Mouse (Mus musculus) stomach, embryonic 16.5 days (tissue): ENCODE measurements around the gene Slc41a2. TPM values are rescaled to one million over a fixed set of nuclear protein-coding genes. Genes with fewer than 3 reads are reported as not detected.

Source experiments
- ATAC-seq: fragments of 200-750 bp; cut with Nextera tagmentation; 2 replicates; pipeline ENCODE4 v1.8.0; 2017; ENCODE audit warnings: moderate number of reproducible peaks, moderate TSS enrichment; ENCODE audit not compliant: insufficient read depth, low FRiP score
- H3K27ac ChIP-seq: fragments of 300-500 bp; sonication (generic); 2 replicates; pipeline ENCODE4 v1.5.1; 2014; ENCODE audit warnings: low read length
- H3K27me3 ChIP-seq: fragments of 300-500 bp; sonication (generic); 2 replicates; pipeline ENCODE4 v1.6.1; 2014; ENCODE audit warnings: low read length, control low read depth, mixed read lengths; ENCODE audit not compliant: control insufficient read depth, insufficient read depth
- H3K36me3 ChIP-seq: fragments of 300-500 bp; sonication (generic); 2 replicates; pipeline ENCODE4 v1.6.1; 2014; ENCODE audit warnings: low read length; ENCODE audit not compliant: control insufficient read depth, insufficient read depth
- H3K4me1 ChIP-seq: fragments of 300-500 bp; sonication (generic); 2 replicates; pipeline ENCODE4 v1.6.1; 2014; ENCODE audit warnings: low read length, control low read depth, mixed read lengths; ENCODE audit not compliant: control insufficient read depth, insufficient read depth
- H3K4me2 ChIP-seq: fragments of 300-500 bp; sonication (generic); 2 replicates; pipeline ENCODE4 v1.6.1; 2014; ENCODE audit warnings: low read depth, low read length, mixed read lengths
- H3K4me3 ChIP-seq: fragments of 300-500 bp; sonication (generic); replicated peaks from 2 replicates; pipeline ENCODE4 v1.5.1; 2014; ENCODE audit warnings: mild to moderate bottlenecking, low read length
- H3K9ac ChIP-seq: fragments of 300-500 bp; sonication (generic); 2 replicates; pipeline ENCODE4 v1.6.1; 2014; ENCODE audit warnings: low read length
- H3K9me3 ChIP-seq: fragments of 300-500 bp; sonication (generic); replicated peaks from 2 replicates; pipeline ENCODE4 v1.6.1; 2016; ENCODE audit warnings: low read length, control low read depth; ENCODE audit not compliant: control insufficient read depth
- WGBS: fragments of 180-500 bp; shearing (Covaris S2); extraction: QIAGEN DNeasy Blood & Tissue Kit; methylation state at CpG from one replicate; pipeline ENCODE4 v1.1.7; 2014; 5-methylcytosine and 5-hydroxymethylcytosine counted together
- polyA plus RNA-seq: library from polyadenylated mRNA; unstranded; fragments of >200 nt; fragmentation: Nextera tagmentation; extraction: Ambion mirVana; gene quantifications from 2 replicates; pipeline ENCODE4 v1.2.1, GENCODE M21; 2015

The Slc41a2 gene
- polyA plus RNA-seq, 1 experiment from 2014 or later, result 1.0 TPM

DNA sequence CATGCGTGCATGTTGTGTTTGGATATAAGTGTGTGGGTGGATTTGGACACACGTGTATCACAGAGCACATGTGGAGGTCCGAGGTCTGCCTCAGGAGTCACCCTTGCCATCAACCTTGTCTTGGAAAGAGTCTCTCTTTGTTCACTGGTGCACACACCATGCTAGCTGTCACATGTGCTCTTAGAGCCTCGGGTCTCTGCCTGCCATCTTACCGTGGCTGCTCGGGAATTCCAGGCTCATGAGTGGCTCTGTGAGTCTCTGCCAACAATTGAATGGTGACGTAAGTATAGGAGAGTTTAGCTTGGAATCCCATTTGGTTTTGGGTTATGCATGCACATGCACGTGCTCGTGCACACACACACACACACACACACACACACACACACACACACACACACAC is 138.4 kb downstream of the Slc41a2 start:
- H3K4me2 ChIP-seq, result no peak overlapping the region
- ATAC-seq, result no peak
- 83% methylated on average over 9 of the region's 9 CpGs for WGBS

DNA sequence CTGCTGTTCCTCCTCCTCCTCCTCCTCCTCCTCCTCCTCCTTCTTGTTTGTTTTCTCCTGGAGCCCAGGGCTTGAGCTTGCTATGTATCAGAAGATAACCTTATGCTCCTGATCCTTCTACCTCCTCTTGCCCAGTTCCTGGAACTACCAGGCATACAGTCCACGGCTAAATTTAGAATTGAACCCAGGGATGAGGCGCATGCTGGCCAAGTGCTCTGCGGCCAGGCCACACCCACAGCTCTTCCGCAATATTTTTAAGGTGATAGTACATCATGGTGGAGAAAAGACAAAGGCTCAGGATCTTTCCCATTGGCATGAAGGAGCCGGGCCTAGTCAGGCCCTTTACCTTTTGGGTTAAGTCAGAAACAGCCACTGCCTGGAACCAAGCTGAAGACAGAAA is 139.0 kb downstream of the Slc41a2 start:
- Histone ChIP-seq H3K27me3 (no peaks in the 10 kb centered on the region), H3K9me3 (no peaks in the 10 kb centered on the region)
- 54% methylated on average over 5 of the region's 5 CpGs for WGBS

More for the DNA sequence above, 138.4 kb downstream of the Slc41a2 start:
- Histone ChIP-seq H3K4me3 (no peak overlapping the region), H3K36me3 (no peaks in the 10 kb centered on the region), H3K27me3 (no peaks in the 10 kb centered on the region), H3K9me3 (no peaks in the 10 kb centered on the region), H3K27ac (no peak overlapping the region), H3K4me1 (no peaks in the 10 kb centered on the region), H3K9ac (no peak overlapping the region)

DNA sequence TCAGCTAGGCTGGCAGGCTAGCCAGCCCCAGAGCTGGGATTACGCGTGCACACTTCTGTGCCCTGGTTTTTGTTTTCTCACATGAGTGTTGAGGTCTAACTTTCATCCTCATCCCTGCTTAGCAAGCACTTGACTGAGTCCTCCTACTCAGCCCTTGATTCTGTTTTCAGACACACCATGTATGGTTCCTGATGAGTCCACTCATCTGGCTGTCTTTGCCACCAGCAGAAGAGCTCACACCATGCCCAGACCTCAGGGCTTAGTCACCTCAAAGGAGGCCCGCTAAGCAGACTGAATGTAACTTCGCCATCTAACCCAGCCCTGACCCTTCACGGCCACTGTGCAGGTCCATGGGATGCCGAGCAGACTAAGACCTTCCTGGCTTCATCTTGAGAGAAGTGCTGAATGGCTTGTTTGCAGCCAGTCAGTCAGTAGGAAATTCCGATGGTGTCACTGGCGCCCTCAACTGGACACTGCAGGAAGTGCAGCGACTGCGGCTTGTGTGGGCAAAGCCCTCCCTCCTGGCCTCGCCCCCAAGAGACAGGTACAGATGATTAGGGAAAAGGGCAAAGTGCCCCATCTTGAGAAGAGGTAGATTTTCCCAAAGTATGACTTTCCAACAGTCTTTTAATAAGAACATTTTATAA is 139.9 kb downstream of the Slc41a2 start:
- Histone ChIP-seq H3K9me3 (no peaks in the 10 kb centered on the region), H3K4me2 (no peak overlapping the region), H3K36me3 (no peaks in the 10 kb centered on the region), H3K9ac (no peak overlapping the region), H3K27me3 (no peaks in the 10 kb centered on the region), H3K4me1 (no peaks in the 10 kb centered on the region), H3K4me3 (no peak overlapping the region), H3K27ac (no peak overlapping the region)
- no peak for ATAC-seq
- 55% methylated on average over 11 of the region's 11 CpGs for WGBS

More for the DNA sequence above, 139.0 kb downstream of the Slc41a2 start:
- ATAC-seq, result no peak
- Histone ChIP-seq H3K4me1 (no peaks in the 10 kb centered on the region), H3K27ac (no peak overlapping the region), H3K4me2 (no peak overlapping the region), H3K36me3 (no peaks in the 10 kb centered on the region), H3K4me3 (no peak overlapping the region), H3K9ac (no peak overlapping the region)

DNA sequence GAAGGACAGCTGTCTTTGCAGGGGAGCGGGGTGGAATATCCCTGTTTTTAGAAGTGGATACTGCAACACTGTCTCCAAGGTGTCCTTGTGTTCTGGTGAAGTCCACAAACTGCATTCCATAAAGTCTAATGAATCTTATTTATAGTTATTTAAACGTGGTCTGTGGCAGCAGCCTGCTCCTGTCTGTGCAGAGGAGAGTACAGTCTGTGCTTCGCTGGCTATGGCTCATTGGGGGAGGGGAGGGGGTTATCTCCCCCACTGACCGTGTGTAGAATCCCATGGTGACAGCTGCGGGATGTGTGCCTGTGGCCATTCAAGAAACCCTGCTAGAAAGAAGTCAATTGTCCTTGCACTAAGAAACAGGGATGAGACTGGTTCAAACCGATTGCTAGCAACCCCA is 145.7 kb downstream of the Slc41a2 start:
- Histone ChIP-seq H3K4me2 (no peak overlapping the region), H3K27ac (no peak overlapping the region), H3K4me1 (no peaks in the 10 kb centered on the region), H3K4me3 (no peak overlapping the region), H3K36me3 (no peaks in the 10 kb centered on the region), H3K9ac (no peak overlapping the region), H3K9me3 (peaks cover 3% of the 10 kb centered on the region; the same call in 1 of the 2 replicates), H3K27me3 (no peaks in the 10 kb centered on the region)
- 63% methylated on average over 6 of the region's 6 CpGs for WGBS
- ATAC-seq, result no peak

DNA sequence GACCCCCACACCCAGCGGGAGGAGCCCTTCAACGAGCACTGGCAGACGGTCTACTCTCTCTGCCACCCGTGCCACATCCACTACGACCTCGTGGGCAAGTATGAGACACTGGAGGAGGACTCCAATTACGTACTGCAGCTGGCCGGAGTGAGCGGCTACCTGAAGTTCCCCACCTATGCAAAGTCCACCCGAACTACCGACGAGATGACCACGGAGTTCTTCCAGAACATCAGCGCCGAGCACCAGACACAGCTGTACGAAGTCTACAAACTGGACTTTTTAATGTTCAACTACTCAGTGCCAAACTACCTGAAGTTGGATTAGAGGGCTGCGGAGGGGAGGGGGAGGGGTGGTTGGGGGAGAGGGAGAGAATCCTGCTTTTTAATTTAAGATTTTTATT is 146.2 kb downstream of the Slc41a2 start:
- no peak overlapping the region for H3K4me3 ChIP-seq
- 96% methylated on average over 17 of the region's 17 CpGs for WGBS
- no peak overlapping the region for H3K9ac ChIP-seq
- no peak overlapping the region for H3K4me2 ChIP-seq
- no peaks in the 10 kb centered on the region for H3K36me3 ChIP-seq
- no peak overlapping the region for H3K27ac ChIP-seq
- H3K9me3 ChIP-seq, result peaks cover 3% of the 10 kb centered on the region; the same call in 1 of the 2 replicates
- no peak for ATAC-seq
- no peaks in the 10 kb centered on the region for H3K27me3 ChIP-seq
- no peaks in the 10 kb centered on the region for H3K4me1 ChIP-seq

DNA sequence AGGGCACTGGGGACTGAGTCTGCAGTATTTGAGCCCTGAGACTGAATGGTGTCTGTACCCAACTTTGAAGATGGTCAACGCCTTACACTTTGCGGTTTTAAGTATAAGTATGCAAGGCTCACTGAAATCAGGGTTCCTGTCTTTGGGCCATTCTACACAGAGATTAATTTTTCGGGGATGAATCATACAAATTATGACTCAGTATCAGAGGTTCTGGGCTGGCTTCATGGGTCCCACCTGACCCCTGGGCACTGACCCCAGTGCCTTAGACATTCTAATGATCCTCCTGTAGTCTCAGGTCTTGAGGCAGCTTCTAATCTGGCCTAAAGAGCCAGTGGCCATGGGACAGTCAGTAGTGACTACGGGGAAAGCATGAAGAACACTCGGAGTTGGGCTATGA is 148.6 kb downstream of the Slc41a2 start:
- no peak overlapping the region for H3K4me2 ChIP-seq
- WGBS, result 94% methylated on average over 5 of the region's 5 CpGs
- no peak for ATAC-seq
- no peaks in the 10 kb centered on the region for H3K36me3 ChIP-seq
- H3K4me1 ChIP-seq, result peaks cover 8% of the 10 kb centered on the region; the same call in 1 of the 2 replicates
- peaks cover 3% of the 10 kb centered on the region; the same call in 1 of the 2 replicates for H3K9me3 ChIP-seq
- no peak overlapping the region for H3K27ac ChIP-seq
- H3K4me3 ChIP-seq, result no peak overlapping the region
- H3K27me3 ChIP-seq, result no peaks in the 10 kb centered on the region
- H3K9ac ChIP-seq, result no peak overlapping the region

DNA sequence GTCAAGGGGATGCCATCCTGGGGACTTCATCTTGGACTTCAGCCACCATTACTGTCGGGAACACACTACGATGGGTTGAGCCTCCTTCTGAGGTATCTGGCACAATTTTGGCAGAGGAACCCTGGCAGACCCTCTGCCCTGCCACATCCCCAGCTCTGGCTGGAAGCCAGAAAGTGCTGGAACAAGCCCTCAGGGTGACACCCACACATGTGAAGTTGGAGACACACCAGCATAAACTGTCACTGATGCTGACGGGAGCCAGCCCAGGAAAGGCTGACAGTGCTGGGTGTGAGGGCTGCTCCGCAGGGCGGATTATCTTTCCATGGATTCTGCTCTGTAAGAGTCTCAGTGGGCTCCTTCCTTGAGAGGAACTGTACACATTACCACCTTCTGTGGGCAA is 150.7 kb downstream of the Slc41a2 start:
- ATAC-seq, result no peak
- WGBS, result 53% methylated on average over 5 of the region's 5 CpGs
- H3K36me3 ChIP-seq, result no peaks in the 10 kb centered on the region
- H3K4me1 ChIP-seq, result peaks cover 13% of the 10 kb centered on the region; the same call in 1 of the 2 replicates
- H3K27me3 ChIP-seq, result no peaks in the 10 kb centered on the region
- no peak overlapping the region for H3K4me2 ChIP-seq
- no peak overlapping the region for H3K27ac ChIP-seq
- peaks cover 3% of the 10 kb centered on the region; the same call in 1 of the 2 replicates for H3K9me3 ChIP-seq
- H3K9ac ChIP-seq, result no peak overlapping the region
- H3K4me3 ChIP-seq, result no peak overlapping the region

DNA sequence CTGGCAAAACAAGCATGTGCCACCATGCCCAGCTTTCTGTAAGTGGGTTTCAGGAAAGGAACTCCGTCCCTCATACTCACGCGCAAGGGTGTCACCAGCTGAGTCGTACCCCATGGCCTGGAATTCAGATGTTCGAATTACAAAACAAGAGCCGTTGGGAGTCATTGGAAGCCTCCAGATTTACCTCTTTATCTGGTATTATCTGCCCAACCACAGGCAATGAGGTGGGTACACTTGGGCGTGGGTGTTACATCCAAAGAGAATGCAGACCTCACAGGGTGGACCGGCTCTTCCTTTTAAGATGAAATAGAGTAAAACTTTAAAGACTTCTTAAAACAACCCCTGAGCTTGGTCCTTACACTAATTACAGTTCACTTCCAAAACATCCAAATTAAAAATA is 151.5 kb downstream of the Slc41a2 start:
- 86% methylated on average over 8 of the region's 8 CpGs for WGBS
- H3K4me3 ChIP-seq, result no peak overlapping the region

DNA sequence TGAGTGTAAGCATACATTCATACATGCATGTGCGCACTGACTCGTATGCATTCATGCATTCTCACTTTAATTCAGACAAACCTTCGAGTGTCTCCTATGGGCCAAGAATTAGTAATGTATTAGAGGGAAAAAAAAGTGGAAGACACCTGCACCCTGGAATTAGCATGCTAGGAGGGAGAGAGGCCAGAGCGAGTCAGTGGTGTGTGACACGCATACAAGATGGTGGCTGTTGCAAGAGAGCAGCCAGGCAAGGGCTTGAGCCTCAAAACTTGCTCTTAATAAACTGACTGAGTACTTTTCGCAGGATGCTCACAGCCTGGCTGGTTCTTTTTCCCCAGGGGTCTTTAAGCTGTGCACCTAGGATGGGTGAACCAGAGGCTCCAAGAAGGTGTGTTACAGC is 152.6 kb downstream of the Slc41a2 start:
- Histone ChIP-seq H3K4me3 (no peak overlapping the region), H3K4me2 (no peak overlapping the region), H3K9ac (no peak overlapping the region), H3K4me1 (peaks cover 13% of the 10 kb centered on the region; the same call in 1 of the 2 replicates), H3K36me3 (no peaks in the 10 kb centered on the region), H3K27ac (no peak overlapping the region), H3K27me3 (no peaks in the 10 kb centered on the region), H3K9me3 (no peaks in the 10 kb centered on the region)
- 90% methylated on average over 6 of the region's 6 CpGs for WGBS
- ATAC-seq, result no peak

More for the DNA sequence above, 151.5 kb downstream of the Slc41a2 start:
- Histone ChIP-seq H3K9me3 (peaks cover 3% of the 10 kb centered on the region; the same call in 1 of the 2 replicates), H3K27ac (no peak overlapping the region), H3K36me3 (no peaks in the 10 kb centered on the region), H3K9ac (no peak overlapping the region), H3K4me2 (no peak overlapping the region), H3K4me1 (peaks cover 13% of the 10 kb centered on the region; the same call in 1 of the 2 replicates), H3K27me3 (no peaks in the 10 kb centered on the region)
- ATAC-seq, result no peak
